Mouse (Mus musculus) megakaryocyte-erythroid progenitor cell, adult 5-6 weeks (primary cell): ENCODE data around the gene Aldh3b1. TPM values are rescaled to one million over a fixed set of nuclear protein-coding genes. Genes with fewer than 3 reads are reported as not detected.
A peak's percentile ranks its signal among the peaks of the same experiment; 100 is the strongest.

Experiments used
- ATAC-seq: replicated peaks from 2 replicates; pipeline ENCODE4 v1.8.0; 2016; ENCODE audit warnings: mild to moderate bottlenecking, inconsistent platforms; ENCODE audit not compliant: severe bottlenecking, poor library complexity, low FRiP score, low TSS enrichment
- total RNA-seq, 2 experiments: library from RNA; stranded (forward) in 1 of 2; stranded (reverse) in 1 of 2; fragments of 200-1000, 215-1000 nt in 1 of 2; fragments of >200 nt in 1 of 2; fragmentation: Nextera tagmentation in 1 of 2; gene quantifications; 2 replicates each; pipeline ENCODE4 v1.2.3; 2014 to 2017

The Aldh3b1 gene
- total RNA-seq, 2 experiments from 2014 or later = 3.9 TPM; not detected in 1

GRCm38 (mm10) chr19:3916727-3917126 is 12.9 kb downstream of the Aldh3b1 start:
- ATAC-seq = no peak

GRCm38 (mm10) chr19:3914535-3914934 is 15.1 kb downstream of the Aldh3b1 start:
- ATAC-seq = no peak

DNA sequence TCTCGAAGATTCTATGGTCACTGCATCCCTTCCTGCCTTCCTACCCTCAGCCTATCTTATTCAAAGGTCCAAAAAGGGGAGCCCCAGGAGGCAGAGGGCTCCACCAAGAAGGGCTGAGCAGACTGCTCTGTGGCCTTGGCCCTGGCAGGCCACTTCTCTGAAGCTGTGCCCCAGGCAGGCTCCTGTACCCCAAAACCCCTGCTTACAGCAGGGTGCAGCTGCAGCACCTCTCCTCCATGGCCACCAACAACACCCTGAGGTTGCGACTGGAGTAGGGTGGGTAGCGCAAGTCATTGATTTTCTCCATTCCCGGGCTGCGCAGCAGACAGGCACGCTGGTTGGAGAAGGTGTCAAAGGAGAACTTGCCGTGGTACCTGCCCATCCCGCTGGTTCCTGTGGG is 15.9 kb downstream of the Aldh3b1 start:
- ATAC-seq = no peak

GRCm38 (mm10) chr19:3912337-3913204 is 17.0 kb downstream of the Aldh3b1 start, which contains the start of gene Ndufs8:
Gene Ndufs8 (minus strand): TSS chr19:3912774.
- peak; percentile 96 for ATAC-seq

- no peak for ATAC-seq
Measured at GRCm38 (mm10) chr19:3910206-3910605, 19.4 kb downstream of the Aldh3b1 start.

DNA sequence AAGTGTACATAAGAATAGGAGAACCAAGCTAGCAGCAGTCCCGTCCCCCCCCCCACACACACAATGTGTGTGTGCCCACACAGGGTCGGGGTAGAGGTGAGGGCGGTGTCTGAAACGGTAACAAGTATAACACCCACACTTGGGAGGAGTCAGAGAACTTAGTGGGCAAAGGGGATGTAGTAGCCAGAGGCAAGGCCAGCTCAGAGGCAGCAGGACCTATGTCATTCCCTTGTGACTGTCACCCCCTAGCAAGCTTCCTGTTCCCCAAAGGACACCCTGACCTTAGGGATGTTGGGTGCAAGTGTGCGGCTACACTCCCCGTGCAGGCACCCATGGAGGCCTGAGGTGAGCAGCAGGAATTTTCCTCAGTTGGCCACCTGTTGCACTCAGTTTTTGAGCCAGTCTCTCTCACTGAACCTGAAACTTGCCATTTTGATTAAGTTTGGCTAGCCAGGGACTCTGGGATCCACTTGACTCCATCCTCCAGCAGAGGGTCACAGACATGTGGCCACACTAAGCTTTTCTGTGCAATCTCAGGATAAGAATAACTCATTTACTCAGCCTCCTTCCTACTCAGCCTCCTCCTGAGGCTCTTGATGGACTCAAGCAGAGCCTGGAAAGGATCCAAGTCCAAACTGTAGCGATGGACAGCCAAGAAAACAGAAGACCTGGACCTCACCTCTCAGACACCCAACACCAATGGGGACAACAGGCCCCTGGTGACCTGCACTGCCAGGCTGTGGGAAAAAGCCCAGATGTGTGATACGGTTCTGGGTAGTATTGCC is 21.5 kb downstream of the Aldh3b1 start:
- ATAC-seq = no peak

- peak; percentile 62 for ATAC-seq
Measured at GRCm38 (mm10) chr19:3906795-3907786, 22.5 kb downstream of the Aldh3b1 start, which contains the start of gene Tcirg1. Gene Tcirg1 (minus strand): TSS chr19:3907133.

GRCm38 (mm10) chr19:3906326-3906725 is 23.3 kb downstream of the Aldh3b1 start:
- ATAC-seq = peak; percentile 6

DNA sequence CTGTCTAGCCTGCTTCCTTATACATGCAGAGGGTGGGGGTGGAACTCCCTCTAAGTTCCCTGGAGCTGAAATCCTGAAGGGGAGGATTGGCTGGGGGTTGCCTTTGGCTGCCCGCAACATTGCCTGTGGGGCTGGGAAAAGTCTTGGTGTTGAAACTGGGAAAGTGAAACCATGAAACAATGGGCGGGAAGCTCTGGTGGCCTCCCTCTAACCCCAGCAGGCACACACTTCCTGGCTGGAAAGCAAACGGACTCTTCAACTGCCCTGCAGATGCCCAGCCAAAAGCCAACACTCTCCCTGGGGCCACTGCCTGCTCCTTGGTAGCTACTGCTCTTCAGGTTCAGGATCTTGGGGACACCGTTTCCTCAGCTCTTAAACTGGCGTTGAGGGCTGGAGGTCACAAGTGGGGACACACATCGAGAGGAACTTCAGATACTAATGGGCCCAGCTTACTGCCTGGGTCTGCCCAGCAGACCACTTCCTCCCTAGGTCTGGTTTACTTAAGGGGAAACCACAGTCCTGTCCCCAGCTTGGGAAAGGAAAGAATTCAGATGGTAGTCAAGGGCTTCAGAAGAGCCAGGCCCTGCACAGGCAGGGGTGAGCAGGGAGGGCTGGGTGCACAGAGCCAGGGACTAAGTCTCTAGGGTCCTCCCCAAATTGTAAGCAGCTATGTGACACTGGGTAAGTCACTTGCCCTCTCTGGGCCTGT is 24.2 kb downstream of the Aldh3b1 start:
- no peak for ATAC-seq

GRCm38 (mm10) chr19:3904363-3904675 is 25.3 kb downstream of the Aldh3b1 start:
- ATAC-seq = no peak

DNA sequence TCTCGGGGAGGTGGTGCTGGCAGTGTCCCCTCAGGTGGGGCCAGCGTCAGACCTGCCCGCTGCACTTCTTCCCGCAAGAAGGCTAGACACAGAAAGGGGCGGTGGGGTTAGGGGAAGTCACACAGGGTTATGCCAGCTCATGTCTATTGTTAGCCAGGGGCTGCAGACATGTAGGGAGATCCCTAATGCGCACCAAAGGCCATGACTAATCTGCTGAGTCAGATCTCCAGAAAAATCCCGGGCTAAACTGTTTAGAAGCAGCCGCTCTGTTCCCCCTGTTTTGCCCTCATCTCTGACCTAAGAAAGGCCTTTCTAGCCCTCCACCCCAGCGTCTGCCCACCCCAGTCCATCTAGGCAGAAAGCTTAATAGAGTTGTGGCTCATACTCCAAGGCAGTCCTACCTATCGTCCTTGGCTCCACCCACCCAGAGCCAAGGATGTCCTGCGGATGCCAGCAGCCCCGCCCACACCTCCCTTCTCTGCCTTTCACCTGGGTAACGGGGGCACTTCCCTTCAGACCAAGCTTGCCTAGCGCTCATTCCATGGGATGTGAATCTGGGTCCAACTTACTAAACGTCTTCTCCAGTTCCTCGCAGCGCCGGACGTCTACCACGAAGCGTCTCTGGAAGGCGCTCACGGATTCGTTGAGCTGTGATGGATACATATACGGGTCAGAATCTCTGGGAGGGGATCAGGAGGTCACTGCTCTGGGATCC is 25.8 kb downstream of the Aldh3b1 start:
- no peak for ATAC-seq

DNA sequence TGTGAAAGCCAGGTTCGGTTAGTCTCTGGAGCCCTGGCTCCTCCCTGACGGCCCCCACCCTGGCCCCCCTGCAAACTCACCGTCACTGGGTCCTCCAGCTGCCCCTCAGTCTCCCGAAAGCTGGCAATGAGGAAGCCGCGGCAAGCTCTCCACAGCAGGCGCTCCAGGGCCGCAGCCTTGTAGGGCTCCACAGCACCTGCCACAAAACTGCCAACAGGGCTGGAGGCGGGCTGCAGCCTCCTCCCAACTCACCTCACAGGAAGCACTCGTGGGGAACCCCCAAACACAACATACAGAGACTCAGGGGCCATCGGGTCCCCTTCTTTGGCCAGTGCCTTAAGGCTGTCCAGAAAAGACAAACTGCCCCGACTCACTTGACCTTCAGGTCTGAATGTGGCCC is 26.6 kb downstream of the Aldh3b1 start:
- ATAC-seq = no peak

DNA sequence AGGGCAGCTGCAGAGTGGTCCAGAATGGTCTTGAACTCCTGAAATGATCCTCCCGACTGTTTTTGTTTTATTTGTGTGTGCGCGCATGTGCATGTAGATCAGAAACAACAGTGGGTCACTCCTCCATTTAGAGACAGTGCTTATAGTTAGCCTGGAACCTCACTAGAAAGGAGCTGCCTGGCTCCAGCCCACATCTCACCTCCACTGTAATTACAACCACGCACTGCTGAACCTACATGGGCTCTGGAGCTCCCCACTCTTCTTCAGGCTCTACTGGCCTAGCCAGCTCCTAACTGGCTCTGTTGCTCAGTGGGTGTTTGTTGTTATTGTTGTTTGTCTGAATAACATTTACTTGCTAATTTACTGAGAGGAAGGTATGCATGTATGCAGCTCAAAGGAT is 30.0 kb downstream of the Aldh3b1 start:
- no peak for ATAC-seq

GRCm38 (mm10) chr19:3898952-3899351 is 30.7 kb downstream of the Aldh3b1 start:
- no peak for ATAC-seq

DNA sequence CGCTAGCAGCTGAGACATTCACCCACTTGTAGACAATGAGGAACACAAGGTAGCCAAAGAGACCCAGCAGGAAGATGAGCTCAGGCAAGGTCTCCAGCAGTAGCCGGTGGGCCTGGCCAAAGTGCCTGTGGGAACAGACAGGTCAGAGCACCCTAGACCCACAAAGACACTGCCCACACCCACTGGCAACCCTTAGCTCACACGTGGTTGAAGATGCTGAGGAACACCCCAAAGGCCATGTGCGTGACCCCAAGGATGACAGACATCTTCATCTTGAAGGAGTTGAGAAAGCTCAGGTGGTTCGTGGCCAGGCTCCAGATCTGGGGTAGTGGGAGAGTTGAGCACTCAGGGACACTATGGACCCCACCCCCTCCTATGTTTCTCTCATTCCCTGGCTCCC is 32.1 kb downstream of the Aldh3b1 start:
- ATAC-seq = no peak

- no peak for ATAC-seq
Measured at GRCm38 (mm10) chr19:3896208-3896607, 33.4 kb downstream of the Aldh3b1 start.

DNA sequence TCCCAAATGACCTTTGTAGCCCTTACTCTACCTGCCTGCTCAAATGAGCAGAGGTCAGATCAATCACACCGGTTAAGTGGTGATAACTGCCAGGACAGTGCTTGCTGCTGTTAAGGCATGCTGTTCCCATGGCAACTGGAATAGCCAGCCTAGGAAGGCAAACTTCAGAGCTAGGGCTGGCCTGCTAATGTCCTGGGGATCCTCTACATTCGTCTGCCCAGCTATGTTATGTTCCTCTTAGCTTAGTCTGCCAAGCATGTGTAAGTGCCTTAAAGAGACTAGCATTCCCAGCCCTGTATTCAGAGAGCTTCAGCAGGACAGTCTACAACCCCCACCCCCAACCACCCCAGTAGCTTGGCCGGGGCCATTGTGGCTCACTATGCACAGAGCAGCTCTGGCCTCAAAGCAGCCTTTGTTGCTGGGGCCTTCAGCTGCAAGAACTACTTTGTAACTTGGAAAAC is 34.4 kb downstream of the Aldh3b1 start:
- ATAC-seq = no peak

GRCm38 (mm10) chr19:3894294-3894693 is 35.3 kb downstream of the Aldh3b1 start:
- ATAC-seq = no peak
